In the genomic region with DNA sequence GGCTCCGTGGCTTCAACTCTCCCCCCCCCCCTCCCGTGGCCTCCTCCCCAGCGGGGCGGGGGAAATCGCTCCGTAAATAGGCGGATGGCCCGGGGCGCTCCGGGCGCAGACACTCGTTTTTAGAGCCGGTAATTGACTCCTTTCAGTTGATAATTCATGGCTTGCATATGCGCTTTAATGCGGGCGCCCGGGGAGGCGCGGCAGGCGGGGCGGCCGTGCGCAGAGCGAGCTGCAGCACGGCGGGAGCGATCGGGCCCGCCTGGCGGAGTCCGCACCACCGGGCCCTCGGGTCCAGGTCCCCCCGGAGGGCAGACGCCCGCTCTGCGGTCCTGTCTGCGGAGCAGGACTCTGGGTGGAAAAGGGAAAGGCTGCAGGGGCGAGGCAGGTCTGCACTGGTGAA, we compare ENCODE assay signal across 9 mouse cellular contexts. TPM values are rescaled to one million over a fixed set of nuclear protein-coding genes. Genes with fewer than 3 reads are reported as not detected.
DNase-seq lines count a peak whose midpoint lies in the region; ATAC-seq lines count a peak whose summit lies in the region.
"Had no signal": no experiment of that assay in that cellular context is flagged by ENCODE, and none has a peak within 500 bp of the region (broad histone marks: within the 10 kb centered on the region; RNA-seq: fewer than 3 reads in every experiment).

No protein-coding gene starts in this region.

- no peak overlapping the region for H3K27ac ChIP-seq in heart, embryonic 16.5 days (ENCODE audit: low read length)
- H3K27ac ChIP-seq in hindbrain, embryonic 13.5 days: no peak overlapping the region
- H3K27ac ChIP-seq in midbrain, embryonic 14.5 days (replicated peaks; ENCODE audit: low read depth, low read length): 0 out of 2 replicates have a peak overlapping the region, but pooled peaks have one; percentile 20

- H3K36me3 ChIP-seq in heart, embryonic 16.5 days (ENCODE audit: control insufficient read depth, insufficient read depth): no peaks in the 10 kb centered on the region
- H3K36me3 ChIP-seq in hindbrain, embryonic 13.5 days: no peaks in the 10 kb centered on the region
- no peaks in the 10 kb centered on the region for H3K36me3 ChIP-seq in midbrain, embryonic 14.5 days (ENCODE audit: control insufficient read depth, insufficient read depth, low read length)

- H3K27me3 ChIP-seq in heart, embryonic 16.5 days (ENCODE audit: control insufficient read depth, insufficient read depth, low read length): peaks cover 73% of the 10 kb centered on the region
- peaks cover 93% of the 10 kb centered on the region for H3K27me3 ChIP-seq in hindbrain, embryonic 13.5 days
- peaks cover 74% of the 10 kb centered on the region for H3K27me3 ChIP-seq in midbrain, embryonic 14.5 days (ENCODE audit: control insufficient read depth, insufficient read depth, low read length)

- peak overlapping the region; percentile 43; the same call in 1 of the 2 replicates for H3K9ac ChIP-seq in heart, embryonic 16.5 days (ENCODE audit: low read length)
- peak overlapping the region; percentile 68 for H3K9ac ChIP-seq in hindbrain, embryonic 13.5 days
- H3K9ac ChIP-seq in midbrain, embryonic 14.5 days (replicated peaks; ENCODE audit: low read length): peak overlapping the region; percentile 48; the same call in 1 of the 2 replicates

- H3K4me1 ChIP-seq in heart, embryonic 16.5 days (ENCODE audit: control insufficient read depth, insufficient read depth, low read length): peaks cover 6% of the 10 kb centered on the region
- H3K4me1 ChIP-seq in hindbrain, embryonic 13.5 days (replicated peaks): peaks cover 36% of the 10 kb centered on the region
- peaks cover 16% of the 10 kb centered on the region for H3K4me1 ChIP-seq in midbrain, embryonic 14.5 days (ENCODE audit: control insufficient read depth, insufficient read depth, low read length)

- peak overlapping the region; percentile 59 for H3K4me2 ChIP-seq in heart, embryonic 16.5 days (ENCODE audit: low read depth, low read length)
- H3K4me2 ChIP-seq in hindbrain, embryonic 13.5 days: peak overlapping the region; percentile 61
- peak overlapping the region; percentile 67 for H3K4me2 ChIP-seq in midbrain, embryonic 14.5 days (ENCODE audit: low read length)

- no peak for ATAC-seq in heart, embryonic 16.5 days (replicated peaks; ENCODE audit: extremely low read depth, insufficient read depth, low FRiP score)
- peak; percentile 15; the same call in 1 of the 2 replicates for ATAC-seq in hindbrain, embryonic 13.5 days (ENCODE audit: low FRiP score)
- peak; percentile 37; the same call in 1 of the 2 replicates for ATAC-seq in midbrain, embryonic 14.5 days (ENCODE audit: low FRiP score, low TSS enrichment)

- DNase-seq in heart, adult 9 months (ENCODE audit: low spot score in 2 of 2): no peak
- peak; percentile 41 for DNase-seq in R1 (ENCODE audit: low read depth, low spot score)
- peak; percentile 79 for DNase-seq in midbrain, embryonic 14.5 days
- no peak for DNase-seq in ovary, adult 18-20 months (ENCODE audit: low spot score)
- DNase-seq in right cerebral cortex, postnatal 36 days (ENCODE audit: low spot score in 2 of 2): no peak
- DNase-seq in ovary, postnatal 10 days (ENCODE audit: low spot score): no peak
- DNase-seq: cerebellum, postnatal 14 days had no signal

- WGBS in heart, embryonic 16.5 days: 3% methylated on average over 39 of the region's 39 CpGs
- 1% methylated on average over 38 of the region's 39 CpGs for WGBS in hindbrain, embryonic 13.5 days
- 1% methylated on average over 39 of the region's 39 CpGs for WGBS in midbrain, embryonic 14.5 days

- peak overlapping the region; percentile 43 for H3K4me3 ChIP-seq in heart, embryonic 16.5 days (ENCODE audit: low read length)
- H3K4me3 ChIP-seq in hindbrain, embryonic 13.5 days: peak overlapping the region; percentile 36
- peak overlapping the region; percentile 31 for H3K4me3 ChIP-seq in midbrain, embryonic 14.5 days (replicated peaks; ENCODE audit: low read depth, low read length)

- H3K9me3 ChIP-seq in heart, embryonic 16.5 days (replicated peaks; ENCODE audit: control insufficient read depth, low read length): no peaks in the 10 kb centered on the region
- no peaks in the 10 kb centered on the region for H3K9me3 ChIP-seq in hindbrain, embryonic 13.5 days
- no peaks in the 10 kb centered on the region for H3K9me3 ChIP-seq in midbrain, embryonic 14.5 days (ENCODE audit: control insufficient read depth, low read length)

RNA-seq across cellular contexts. Expression of a gene that starts 38.3 kb away (rescaled TPM):
- polyA plus RNA-seq in heart, embryonic 16.5 days (2015; fragmentation: Nextera tagmentation; extraction: Ambion mirVana): 2.1 and 2.7 TPM in 2 replicates
- 13.0 and 13.3 TPM in 2 replicates for polyA plus RNA-seq in hindbrain, embryonic 13.5 days (2015; fragmentation: Nextera tagmentation; extraction: Ambion mirVana)
- 15.5 and 17.5 TPM in 2 replicates for polyA plus RNA-seq in midbrain, embryonic 14.5 days (2014; fragmentation: Nextera tagmentation; extraction: Ambion mirVana)

RNA-seq across cellular contexts. Expression of a gene that starts 39.7 kb away (rescaled TPM):
- 0.06 TPM in 1 of 2 replicates, not detected in the other for polyA plus RNA-seq in heart, embryonic 16.5 days (2015; fragmentation: Nextera tagmentation; extraction: Ambion mirVana)
- polyA plus RNA-seq in hindbrain, embryonic 13.5 days (2015; fragmentation: Nextera tagmentation; extraction: Ambion mirVana): 12.7 and 14.3 TPM in 2 replicates
- polyA plus RNA-seq in midbrain, embryonic 14.5 days (2014; fragmentation: Nextera tagmentation; extraction: Ambion mirVana): 8.2 and 8.5 TPM in 2 replicates

Comparison
In these comparisons a context has a peak if more than half of its experiments do, and no peak if none do; other contexts are left out.
1. DNase-seq: peak in R1 (single experiment) and midbrain, embryonic 14.5 days (single experiment); none in heart, adult 9 months (0 of 2), ovary, adult 18-20 months (single experiment), right cerebral cortex, postnatal 36 days (0 of 2) and ovary, postnatal 10 days (single experiment).
2. Peak in every context shown above with its lines, with median percentiles within 50 percentile points of each other: H3K4me2 ChIP-seq, H3K4me3 ChIP-seq and H3K9ac ChIP-seq.